Mouse (Mus musculus) midbrain, embryonic 12.5 days (tissue): ENCODE measurements around the gene Eid2b. TPM values are rescaled to one million over a fixed set of nuclear protein-coding genes. Genes with fewer than 3 reads are reported as not detected.
A peak's percentile ranks its signal among the peaks of the same experiment; 100 is the strongest.

Experiments
- ATAC-seq: fragments of 200-750 bp; cut with Nextera tagmentation; 2 replicates; pipeline ENCODE4 v1.8.0; 2017; ENCODE audit warnings: low read depth, moderate TSS enrichment, moderate library complexity; ENCODE audit not compliant: low FRiP score
- H3K27ac ChIP-seq: fragments of 300-500 bp; sonication (generic); replicated peaks from 2 replicates; pipeline ENCODE4 v1.5.1; 2016; ENCODE audit warnings: mild to moderate bottlenecking
- H3K27me3 ChIP-seq: fragments of 300-500 bp; sonication (generic); 2 replicates; pipeline ENCODE4 v1.6.1; 2016; ENCODE audit warnings: mild to moderate bottlenecking
- H3K36me3 ChIP-seq: fragments of 300-500 bp; sonication (generic); 2 replicates; pipeline ENCODE4 v1.6.1; 2016
- H3K4me1 ChIP-seq: fragments of 300-500 bp; sonication (generic); 2 replicates; pipeline ENCODE4 v1.6.1; 2016
- H3K4me2 ChIP-seq: fragments of 300-500 bp; sonication (generic); replicated peaks from 2 replicates; pipeline ENCODE4 v1.6.1; 2016; ENCODE audit warnings: mild to moderate bottlenecking, moderate library complexity
- H3K4me3 ChIP-seq: fragments of 300-500 bp; sonication (generic); 2 replicates; pipeline ENCODE4 v1.5.1; 2016; ENCODE audit warnings: mild to moderate bottlenecking
- H3K9ac ChIP-seq: fragments of 300-500 bp; sonication (generic); replicated peaks from 2 replicates; pipeline ENCODE4 v1.6.1; 2016; ENCODE audit warnings: mild to moderate bottlenecking, moderate library complexity
- H3K9me3 ChIP-seq: fragments of 300-500 bp; sonication (generic); 2 replicates; pipeline ENCODE4 v1.6.1; 2016; ENCODE audit warnings: mild to moderate bottlenecking
- WGBS: fragments of 180-500 bp; shearing (Covaris S2); methylation state at CpG from one replicate; pipeline ENCODE4 v1.1.7; 2016; 5-methylcytosine and 5-hydroxymethylcytosine counted together
- polyA plus RNA-seq: library from polyadenylated mRNA; unstranded; fragments of >200 nt; fragmentation: Nextera tagmentation; extraction: Ambion mirVana; gene quantifications from 2 replicates; pipeline ENCODE4 v1.2.1, GENCODE M21; 2016

The Eid2b gene
- polyA plus RNA-seq, 1 experiment from 2014 or later, result 25.2 TPM

DNA sequence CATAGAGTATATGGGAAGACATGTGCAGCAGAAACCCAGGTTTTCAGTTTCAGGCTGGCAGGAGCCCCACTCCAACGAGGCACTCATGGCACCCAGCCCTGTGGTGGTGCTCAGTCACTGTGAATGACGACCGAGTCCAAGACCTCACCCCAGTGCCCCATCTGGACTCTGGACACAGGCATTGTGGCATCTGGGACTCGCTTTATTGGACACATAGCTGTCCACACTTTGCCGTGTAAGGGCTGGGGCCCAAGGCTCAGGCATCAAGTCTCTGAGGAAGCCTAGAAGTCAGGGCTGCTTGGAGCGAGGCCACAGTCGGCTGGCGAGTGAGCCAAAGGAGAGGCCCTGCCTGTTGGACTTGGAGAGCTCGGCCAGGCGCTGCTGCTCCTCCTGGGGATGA, 28.1 kb downstream of the Eid2b start:
- Histone ChIP-seq H3K9me3 (no peaks in the 10 kb centered on the region), H3K4me3 (no peak overlapping the region), H3K27me3 (peaks cover 9% of the 10 kb centered on the region; the same call in 1 of the 2 replicates), H3K4me1 (peaks cover 39% of the 10 kb centered on the region), H3K4me2 (no peak overlapping the region), H3K27ac (no peak overlapping the region), H3K9ac (no peak overlapping the region), H3K36me3 (peaks cover 55% of the 10 kb centered on the region)
- 90% methylated on average over 10 of the region's 10 CpGs for WGBS
- ATAC-seq, result no peak

DNA sequence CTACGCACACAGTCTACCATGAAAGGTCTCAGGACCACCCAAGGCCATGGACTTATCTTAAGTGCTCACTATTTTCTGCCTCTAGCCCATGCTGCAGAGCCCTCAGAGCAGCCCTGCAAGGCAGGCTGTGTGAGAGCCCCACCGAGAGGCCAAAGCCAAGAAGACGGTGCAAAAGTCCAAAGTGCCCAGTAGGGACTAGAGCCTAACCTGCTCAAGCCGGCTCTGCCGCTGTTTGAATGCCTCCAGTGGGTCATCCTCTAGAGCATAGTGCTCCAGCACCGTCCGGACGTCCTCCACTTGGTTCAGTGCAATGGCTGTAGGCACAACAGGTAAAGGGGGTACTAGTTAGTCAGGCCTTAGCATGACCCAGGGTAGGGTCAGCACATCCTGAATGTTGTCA, 28.7 kb downstream of the Eid2b start:
- ATAC-seq, result no peak
- Histone ChIP-seq H3K4me2 (no peak overlapping the region), H3K9me3 (no peaks in the 10 kb centered on the region), H3K27me3 (peaks cover 5% of the 10 kb centered on the region; the same call in 1 of the 2 replicates), H3K36me3 (peaks cover 55% of the 10 kb centered on the region), H3K4me3 (no peak overlapping the region), H3K4me1 (peaks cover 41% of the 10 kb centered on the region), H3K27ac (no peak overlapping the region), H3K9ac (no peak overlapping the region)
- WGBS, result 97% methylated on average over 8 of the region's 8 CpGs

DNA sequence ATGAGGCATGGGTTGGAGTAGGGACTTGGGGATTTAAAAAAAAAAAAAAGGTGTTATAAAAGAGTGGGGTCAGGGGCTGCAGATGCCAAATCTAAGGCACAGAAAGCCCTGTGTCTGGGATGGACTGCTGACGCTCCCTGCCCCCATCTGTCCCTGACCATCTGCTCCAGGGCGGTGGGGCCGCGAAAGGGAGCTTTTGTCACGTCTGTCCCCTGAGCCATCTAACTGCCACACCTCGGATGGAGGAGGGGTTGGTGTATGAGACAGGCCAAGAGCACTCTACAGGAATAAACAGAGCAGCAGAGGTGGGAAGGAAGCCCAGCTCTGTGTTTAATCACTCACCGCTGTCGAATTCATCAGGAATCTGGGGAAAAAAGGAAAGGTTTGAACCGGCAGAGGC, 32.2 kb downstream of the Eid2b start:
- H3K4me3 ChIP-seq, result peak overlapping the region; percentile 97; the same call in 1 of the 2 replicates
- peaks cover 17% of the 10 kb centered on the region for H3K4me1 ChIP-seq
- no peaks in the 10 kb centered on the region for H3K27me3 ChIP-seq
- H3K27ac ChIP-seq, result peak overlapping the region; percentile 75
- 48% methylated on average over 9 of the region's 9 CpGs for WGBS
- peak; percentile 41 for ATAC-seq
- H3K9me3 ChIP-seq, result no peaks in the 10 kb centered on the region
- 0 out of 2 replicates have a peak overlapping the region, but pooled peaks have one; percentile 31 for H3K9ac ChIP-seq
- H3K4me2 ChIP-seq, result peak overlapping the region; percentile 91
- peaks cover 63% of the 10 kb centered on the region for H3K36me3 ChIP-seq

DNA sequence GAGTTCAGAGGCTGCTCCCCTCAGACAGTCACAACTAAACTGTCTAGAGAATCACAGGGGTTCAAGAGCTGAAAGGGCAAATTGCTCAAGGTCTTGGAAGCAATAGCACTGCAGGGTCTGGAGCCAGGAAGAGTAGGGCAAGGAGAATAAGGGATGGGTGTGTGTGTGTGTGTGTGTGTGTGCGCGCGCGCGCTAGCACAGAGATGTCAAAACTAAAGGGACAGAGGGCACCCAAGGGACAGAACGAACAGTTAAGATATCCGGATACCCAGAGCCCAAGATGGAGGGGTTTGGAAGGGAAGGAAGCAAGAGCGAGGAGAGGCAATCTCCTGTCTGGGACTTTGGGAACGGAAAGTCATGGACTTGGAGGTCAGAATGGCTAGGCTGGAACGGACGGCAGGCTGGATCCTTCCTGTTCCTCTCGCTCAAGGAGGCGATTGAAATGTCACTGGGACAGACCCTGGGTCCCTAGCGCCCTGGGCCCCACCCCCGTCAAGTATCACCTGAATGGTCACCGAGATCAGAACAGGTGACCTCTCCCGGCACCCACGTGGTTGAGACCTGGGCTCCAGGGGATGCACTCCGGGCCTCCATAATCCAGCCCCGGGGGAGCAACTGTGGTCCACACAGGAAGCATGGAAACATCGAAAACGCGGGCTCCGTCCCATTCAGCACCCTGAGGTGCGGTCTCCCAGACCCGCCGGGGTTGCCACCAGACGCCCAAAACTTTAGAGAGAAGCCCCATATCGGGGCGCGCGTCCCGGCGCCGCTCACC, 33.8 kb downstream of the Eid2b start:
- Histone ChIP-seq H3K27ac (peak overlapping the region; percentile 77), H3K9me3 (no peaks in the 10 kb centered on the region), H3K9ac (peak overlapping the region; percentile 92), H3K4me2 (peak overlapping the region; percentile 91), H3K4me3 (peak overlapping the region; percentile 97), H3K36me3 (peaks cover 63% of the 10 kb centered on the region), H3K27me3 (no peaks in the 10 kb centered on the region), H3K4me1 (peaks cover 17% of the 10 kb centered on the region)
- ATAC-seq, result peak; percentile 73
- 8% methylated on average over 35 of the region's 35 CpGs for WGBS

DNA sequence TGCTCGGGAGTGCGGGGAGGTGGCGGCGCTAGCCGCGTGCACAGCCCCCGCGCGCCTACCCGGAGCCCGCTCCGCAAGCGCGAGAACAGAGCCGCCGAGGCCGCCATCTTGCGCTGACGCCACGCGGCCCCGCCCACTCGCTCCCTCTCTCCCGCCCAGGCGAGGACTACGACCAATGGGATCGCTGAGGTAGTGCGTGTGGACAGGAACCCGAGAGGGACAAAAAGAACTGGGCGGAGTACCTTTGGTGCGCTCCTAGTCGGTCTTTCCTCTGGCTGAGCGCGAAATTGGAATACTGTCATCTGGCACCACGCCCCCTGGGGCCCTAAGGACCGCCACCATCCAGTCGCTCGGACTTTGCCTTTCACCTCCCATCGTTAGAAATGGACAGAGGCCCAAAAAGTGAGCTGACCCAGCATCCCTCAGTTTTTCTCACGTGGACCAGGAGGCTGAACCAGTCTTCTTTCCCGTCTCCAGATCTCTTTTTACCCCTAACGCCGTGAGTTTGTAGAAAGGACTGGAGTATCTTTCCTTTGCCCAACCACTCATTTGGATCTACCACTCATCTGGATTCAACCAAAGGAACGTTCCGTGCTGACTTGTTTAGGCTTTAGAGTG, 34.5 kb downstream of the Eid2b start, which contains the start of gene Timm50:
Timm50 (minus strand) TSS at position 147 of the 618 bp plus-strand sequence.
- peak within 1 kb of the TSS; percentile 91 for H3K4me2 ChIP-seq
- H3K9me3 ChIP-seq, result no peaks in the 10 kb centered on the region
- peaks cover 63% of the 10 kb centered on the region for H3K36me3 ChIP-seq
- peak within 1 kb of the TSS; percentile 77 for H3K27ac ChIP-seq
- peaks cover 17% of the 10 kb centered on the region for H3K4me1 ChIP-seq
- H3K9ac ChIP-seq, result peak within 1 kb of the TSS; percentile 92
- peak; percentile 97 for ATAC-seq
- H3K4me3 ChIP-seq, result peak within 1 kb of the TSS; percentile 97
- WGBS, result under 1% methylated on average over 40 of the region's 45 CpGs
- H3K27me3 ChIP-seq, result no peaks in the 10 kb centered on the region

DNA sequence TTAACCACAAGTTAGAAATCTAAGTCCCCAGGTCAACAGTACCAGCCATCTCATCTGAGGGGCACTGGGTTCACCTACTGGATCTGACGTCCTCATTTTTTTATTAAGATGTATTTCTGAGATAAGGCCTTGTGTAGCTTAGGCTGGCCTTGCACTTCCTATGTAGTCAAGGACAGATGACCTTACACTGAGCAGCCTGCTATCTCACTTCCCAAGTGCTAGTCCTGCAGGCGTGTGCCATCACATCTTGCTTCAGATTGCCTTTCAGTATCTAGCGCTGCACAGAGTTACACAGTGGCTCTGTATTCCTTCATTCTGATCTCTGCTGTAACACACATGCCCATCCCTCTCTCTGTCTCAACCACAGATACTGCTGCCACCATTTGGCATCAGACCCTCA, 40.5 kb downstream of the Eid2b start:
- Histone ChIP-seq H3K36me3 (peaks cover 92% of the 10 kb centered on the region), H3K27me3 (no peaks in the 10 kb centered on the region), H3K4me3 (no peak overlapping the region), H3K9me3 (no peaks in the 10 kb centered on the region), H3K4me1 (no peaks in the 10 kb centered on the region), H3K9ac (no peak overlapping the region), H3K4me2 (no peak overlapping the region), H3K27ac (no peak overlapping the region)
- WGBS, result 92% methylated on average over 3 of the region's 3 CpGs
- no peak for ATAC-seq

DNA sequence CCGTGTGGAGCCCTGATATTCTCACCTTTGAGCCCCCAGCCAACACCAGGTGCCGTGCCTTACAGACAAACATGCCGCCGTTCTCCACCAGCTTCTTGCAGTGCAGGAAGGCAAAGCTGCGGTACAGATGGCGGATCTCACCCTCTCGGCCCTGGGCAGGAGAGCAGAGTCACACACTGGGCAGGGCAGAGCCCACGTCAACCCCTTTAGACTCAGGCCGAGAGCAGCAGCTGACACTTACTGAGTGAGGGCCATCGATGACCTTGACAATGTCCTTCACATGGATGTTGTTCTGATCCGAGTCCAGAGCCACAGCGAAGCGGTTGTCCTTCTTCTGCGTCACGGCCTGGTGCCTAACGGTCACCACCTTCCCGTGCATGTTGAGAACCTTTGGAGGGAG, 41.2 kb downstream of the Eid2b start:
- Histone ChIP-seq H3K4me1 (no peaks in the 10 kb centered on the region), H3K4me2 (no peak overlapping the region), H3K27ac (no peak overlapping the region), H3K9me3 (no peaks in the 10 kb centered on the region), H3K36me3 (peaks cover 99% of the 10 kb centered on the region), H3K9ac (no peak overlapping the region), H3K27me3 (no peaks in the 10 kb centered on the region), H3K4me3 (no peak overlapping the region)
- ATAC-seq, result no peak
- 94% methylated on average over 17 of the region's 17 CpGs for WGBS

DNA sequence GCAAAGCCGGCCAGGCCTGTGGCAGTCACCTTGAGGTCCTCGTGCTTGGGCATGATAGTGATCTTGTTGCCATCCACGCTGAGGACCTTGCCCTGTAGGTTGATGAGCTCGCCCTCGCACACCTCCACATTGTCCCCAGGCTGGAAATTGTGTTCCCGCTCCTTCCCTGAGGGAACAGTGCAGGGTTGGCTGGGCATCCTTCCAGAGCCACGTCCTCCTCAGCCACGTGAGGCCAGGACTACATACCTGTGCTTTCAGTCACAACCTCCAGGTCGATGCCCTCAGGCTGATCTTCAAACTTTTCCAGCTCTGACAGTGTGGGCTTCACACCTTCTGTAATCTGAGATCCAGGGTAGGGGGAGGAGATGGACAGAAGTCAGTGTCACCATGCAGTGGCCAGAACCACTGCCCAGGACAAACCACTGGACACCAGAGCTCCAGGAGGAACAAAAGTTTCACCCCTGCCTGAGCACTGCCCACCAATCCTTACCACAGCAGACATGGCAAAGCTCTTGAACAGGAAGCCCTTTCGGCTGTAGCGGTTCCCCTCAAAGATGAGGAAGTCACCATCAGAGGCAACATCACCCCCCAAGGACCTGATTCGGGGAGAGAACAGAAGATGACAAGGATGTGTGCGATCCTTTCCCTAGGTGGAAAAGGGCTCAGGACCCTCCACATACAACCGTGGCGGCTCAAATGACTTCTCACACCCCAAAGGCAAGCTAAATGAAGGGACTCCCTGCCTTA, 44.6 kb downstream of the Eid2b start:
- H3K36me3 ChIP-seq, result peaks cover 100% of the 10 kb centered on the region
- ATAC-seq, result no peak
- no peaks in the 10 kb centered on the region for H3K9me3 ChIP-seq
- no peak overlapping the region for H3K4me2 ChIP-seq
- 92% methylated on average over 15 of the region's 15 CpGs for WGBS
- H3K4me3 ChIP-seq, result no peak overlapping the region
- no peak overlapping the region for H3K27ac ChIP-seq
- H3K9ac ChIP-seq, result no peak overlapping the region
- H3K4me1 ChIP-seq, result no peaks in the 10 kb centered on the region
- no peaks in the 10 kb centered on the region for H3K27me3 ChIP-seq

DNA sequence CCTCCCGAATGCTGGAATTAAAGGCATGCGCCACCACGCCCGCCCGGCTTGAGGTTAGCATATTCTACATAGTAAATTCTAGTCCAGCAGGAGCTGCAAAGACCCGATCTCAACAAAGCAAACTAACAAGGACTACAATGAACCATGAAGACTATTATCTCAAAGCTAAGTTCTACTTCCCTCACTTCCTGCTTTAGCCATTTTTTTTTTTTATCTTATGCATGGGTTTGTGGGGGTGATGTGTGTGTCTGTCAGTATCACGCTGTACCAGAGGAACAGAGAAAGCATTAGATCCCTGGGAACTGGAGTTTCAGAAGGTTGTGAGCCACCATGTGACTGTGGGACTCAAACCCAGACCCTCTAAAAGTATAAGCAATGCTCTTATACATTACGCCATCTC, 47.8 kb downstream of the Eid2b start:
- Histone ChIP-seq H3K4me1 (no peaks in the 10 kb centered on the region), H3K27ac (no peak overlapping the region), H3K36me3 (peaks cover 99% of the 10 kb centered on the region), H3K9me3 (no peaks in the 10 kb centered on the region), H3K9ac (no peak overlapping the region), H3K4me2 (no peak overlapping the region), H3K4me3 (no peak overlapping the region), H3K27me3 (no peaks in the 10 kb centered on the region)
- WGBS, result 91% methylated on average over 8 of the region's 8 CpGs
- no peak for ATAC-seq

DNA sequence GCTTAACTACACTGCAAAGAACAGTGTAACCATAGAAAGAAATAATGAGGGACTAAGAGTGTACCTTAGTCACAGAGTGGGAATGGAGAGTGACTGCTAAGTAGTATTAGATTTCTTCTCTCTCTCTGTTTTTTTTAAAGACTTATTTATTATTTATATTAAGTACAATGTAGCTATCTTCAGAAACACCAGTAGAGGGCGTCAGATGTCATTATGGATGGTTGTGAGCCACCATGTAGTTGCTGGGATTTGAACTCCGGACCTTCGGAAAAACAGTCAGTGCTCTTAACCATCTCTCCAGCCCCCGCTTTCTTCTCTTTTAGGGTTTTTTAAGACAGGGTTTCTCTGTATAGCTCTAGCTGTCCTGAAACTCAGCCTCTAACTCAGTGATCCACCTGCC, 48.9 kb downstream of the Eid2b start:
- no peak overlapping the region for H3K27ac ChIP-seq
- H3K36me3 ChIP-seq, result peaks cover 99% of the 10 kb centered on the region
- H3K4me1 ChIP-seq, result no peaks in the 10 kb centered on the region
- no peak overlapping the region for H3K9ac ChIP-seq
- H3K27me3 ChIP-seq, result no peaks in the 10 kb centered on the region
- H3K9me3 ChIP-seq, result no peaks in the 10 kb centered on the region
- ATAC-seq, result no peak
- H3K4me2 ChIP-seq, result no peak overlapping the region
- WGBS, result 84% methylated on average over 4 of the region's 4 CpGs
- no peak overlapping the region for H3K4me3 ChIP-seq

DNA sequence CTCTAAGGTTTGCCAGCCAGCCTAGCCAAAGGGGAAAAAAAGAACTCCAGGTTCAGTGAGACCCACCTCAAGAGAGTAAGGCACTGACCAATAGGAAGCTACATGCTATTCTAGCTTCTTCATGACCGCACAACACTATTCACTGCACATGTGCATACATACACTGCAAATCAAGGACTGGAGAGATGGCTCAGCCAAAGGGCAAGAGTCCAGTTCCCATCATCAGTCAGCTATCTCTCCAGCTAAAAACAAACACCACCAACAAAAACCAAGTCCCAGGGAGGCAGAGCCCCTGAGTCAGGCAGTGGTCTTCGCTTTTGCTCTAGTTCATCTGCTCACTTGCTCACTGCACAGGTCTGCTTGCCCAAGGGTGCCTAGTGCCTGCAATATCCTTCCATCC, 50.7 kb downstream of the Eid2b start:
- Histone ChIP-seq H3K27me3 (no peaks in the 10 kb centered on the region), H3K9ac (no peak overlapping the region), H3K4me3 (no peak overlapping the region), H3K4me2 (no peak overlapping the region), H3K27ac (no peak overlapping the region), H3K9me3 (no peaks in the 10 kb centered on the region), H3K4me1 (no peaks in the 10 kb centered on the region), H3K36me3 (peaks cover 85% of the 10 kb centered on the region)
- WGBS, result 98% methylated on average over 2 of the region's 2 CpGs
- no peak for ATAC-seq
